Mouse (Mus musculus): Measurements from ENCODE around the gene Trim31. TPM values are rescaled to one million over a fixed set of nuclear protein-coding genes. Genes with fewer than 3 reads are reported as not detected.

Trim31 gene
- polyA plus RNA-seq (2017; shearing (Covaris generic)): not detected

DNA sequence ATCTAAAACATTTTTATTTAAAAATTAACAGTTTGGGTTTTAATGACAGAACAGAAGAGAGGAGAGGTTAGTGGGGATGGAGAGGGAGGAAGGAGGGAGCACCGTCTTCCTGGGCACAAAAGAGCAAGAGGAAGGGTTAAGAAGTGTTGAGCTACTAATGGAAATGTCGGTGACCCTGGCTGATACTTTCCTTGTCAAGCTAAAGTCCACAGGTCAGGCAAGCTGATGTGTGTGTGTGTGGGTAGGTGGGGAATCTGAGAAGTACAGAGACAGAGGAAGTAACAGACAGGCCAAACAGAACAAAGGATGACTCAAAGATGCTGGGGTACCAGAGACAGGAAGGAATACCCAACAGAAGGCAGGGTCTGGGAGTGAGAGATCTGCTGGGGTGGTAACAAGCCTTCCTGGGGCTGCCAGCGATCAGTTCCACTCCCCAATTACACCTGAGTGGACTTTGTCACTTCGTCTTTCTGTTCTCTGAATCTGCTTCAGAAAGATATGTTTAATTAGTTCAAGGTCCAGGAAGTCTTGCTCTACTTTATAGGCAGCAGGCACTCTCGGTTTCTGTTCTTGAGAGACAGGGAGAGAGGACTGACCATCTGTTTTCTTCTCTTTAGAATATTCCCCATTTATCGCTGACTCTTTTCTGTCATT, at the start of gene Trim31:
Trim31 (plus strand) TSS at position 567 of the 654 bp plus-strand sequence.

DNA sequence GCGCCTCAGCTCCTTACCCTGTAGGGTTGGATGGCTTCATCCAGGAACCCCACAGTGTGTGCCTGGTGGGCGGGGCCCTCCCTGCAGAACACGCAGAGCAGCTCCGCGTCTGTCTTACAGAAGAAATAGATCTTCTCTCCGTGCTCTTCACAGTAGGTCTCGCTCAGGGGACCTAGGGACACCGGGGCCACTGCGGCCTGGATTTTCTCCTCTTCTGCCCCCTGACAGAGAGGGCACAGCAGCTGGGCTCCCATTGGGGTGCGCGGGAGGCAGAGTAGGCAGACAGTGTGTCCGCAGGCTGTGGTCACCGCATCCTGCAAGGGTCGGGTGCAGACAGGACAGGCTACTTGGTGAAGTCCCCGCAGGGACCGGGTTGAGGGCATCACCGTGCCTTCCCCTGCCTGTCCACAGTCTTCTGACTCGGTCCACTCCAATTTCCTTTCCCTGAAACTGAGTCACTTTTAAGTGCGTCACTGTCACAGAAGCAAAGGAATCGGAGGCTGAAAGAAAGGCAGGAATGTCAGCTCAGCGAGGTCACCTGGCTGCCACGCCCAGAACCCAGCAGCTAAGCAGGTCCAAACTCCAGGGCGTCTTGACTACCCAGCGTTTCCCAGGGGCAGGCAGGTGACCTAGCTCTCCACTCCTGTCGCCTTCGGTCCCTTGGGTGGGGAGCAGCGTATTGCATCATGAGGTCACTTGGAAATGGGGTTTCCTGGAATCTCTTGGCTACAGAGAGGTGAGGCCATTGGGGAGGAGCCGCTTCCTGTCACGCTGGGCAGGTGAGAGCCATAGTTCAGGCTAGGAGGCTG, 31.0 kb upstream of the Trim31 start, which contains the start of gene Trim15:
Trim15 (minus strand) TSS at position 492 of the 809 bp plus-strand sequence.

DNA sequence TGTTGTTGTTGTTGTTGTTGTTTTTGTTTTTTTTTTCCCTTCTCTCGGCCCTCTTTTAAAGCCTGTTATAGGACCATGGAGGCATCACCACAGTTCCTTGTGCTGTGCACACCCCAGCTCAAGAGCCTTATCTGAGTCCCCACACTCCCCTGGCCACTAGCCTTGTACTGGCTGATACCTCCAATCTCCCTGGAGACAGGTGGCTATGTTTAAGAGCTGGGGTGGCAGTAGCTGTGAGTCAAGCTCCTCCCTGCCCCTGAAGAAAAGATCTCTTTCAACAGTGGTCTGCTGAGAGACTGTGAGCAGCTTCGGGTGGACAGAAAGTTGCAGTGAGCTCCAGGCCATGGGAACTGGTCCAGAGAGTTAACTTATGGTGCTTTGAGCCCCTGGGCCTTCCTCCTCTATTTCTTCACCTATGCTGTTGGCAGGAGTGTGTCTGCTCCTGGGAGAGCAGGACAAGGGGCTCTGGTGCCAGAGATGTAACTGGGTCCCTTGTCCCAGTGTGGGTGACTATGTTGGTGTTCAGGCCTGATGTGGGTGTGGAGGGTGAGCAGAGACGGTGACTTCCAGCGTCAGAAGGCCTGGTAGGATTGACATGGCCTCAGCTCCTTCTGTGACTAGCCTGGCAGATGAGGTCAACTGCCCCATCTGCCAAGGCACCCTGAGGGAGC, 28.5 kb upstream of the Trim31 start, which contains the start of gene Trim10:
Trim10 (plus strand) TSS at position 291 of the 671 bp plus-strand sequence.

DNA sequence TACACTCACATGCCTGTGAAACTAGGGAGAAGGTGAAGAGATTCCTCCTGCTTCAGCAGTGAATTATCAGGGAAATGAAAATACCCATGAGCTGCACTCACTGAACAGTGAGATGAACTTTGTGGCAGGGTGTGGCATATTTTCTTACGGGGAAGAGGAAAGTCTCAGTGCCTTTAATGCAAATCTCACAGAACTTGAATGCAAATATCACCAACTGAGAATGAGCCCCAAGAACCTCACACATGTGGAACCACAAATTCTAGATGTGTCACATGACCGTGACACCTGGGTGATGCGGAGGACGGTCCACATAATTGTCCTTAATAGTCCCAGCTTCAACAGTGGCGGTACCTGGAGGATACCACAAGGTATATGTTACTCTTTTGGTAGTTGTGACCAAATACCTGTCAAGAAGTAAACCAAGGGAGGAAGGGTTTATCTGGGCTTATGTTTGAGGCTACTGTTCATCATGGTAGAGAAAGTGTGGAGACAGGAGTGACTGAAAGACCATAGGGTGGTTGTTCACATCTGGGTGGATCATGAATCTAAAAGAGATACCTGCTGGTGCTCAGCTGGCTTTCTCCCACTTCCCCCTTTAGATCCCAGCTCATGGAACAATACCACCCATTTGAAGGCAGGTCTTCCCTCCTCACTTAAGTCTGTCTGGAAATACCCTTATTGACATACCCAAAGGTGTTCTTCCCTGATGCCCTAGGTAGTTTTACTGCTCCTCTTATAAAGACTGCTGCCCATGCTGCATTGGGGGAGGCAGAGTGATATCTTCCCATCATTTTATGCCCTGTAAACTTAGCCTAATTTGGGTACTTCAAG, 7.6 kb upstream of the Trim31 start, which contains the start of gene Trim40:
Trim40 (minus strand) TSS at position 51 of the 831 bp plus-strand sequence.

DNA sequence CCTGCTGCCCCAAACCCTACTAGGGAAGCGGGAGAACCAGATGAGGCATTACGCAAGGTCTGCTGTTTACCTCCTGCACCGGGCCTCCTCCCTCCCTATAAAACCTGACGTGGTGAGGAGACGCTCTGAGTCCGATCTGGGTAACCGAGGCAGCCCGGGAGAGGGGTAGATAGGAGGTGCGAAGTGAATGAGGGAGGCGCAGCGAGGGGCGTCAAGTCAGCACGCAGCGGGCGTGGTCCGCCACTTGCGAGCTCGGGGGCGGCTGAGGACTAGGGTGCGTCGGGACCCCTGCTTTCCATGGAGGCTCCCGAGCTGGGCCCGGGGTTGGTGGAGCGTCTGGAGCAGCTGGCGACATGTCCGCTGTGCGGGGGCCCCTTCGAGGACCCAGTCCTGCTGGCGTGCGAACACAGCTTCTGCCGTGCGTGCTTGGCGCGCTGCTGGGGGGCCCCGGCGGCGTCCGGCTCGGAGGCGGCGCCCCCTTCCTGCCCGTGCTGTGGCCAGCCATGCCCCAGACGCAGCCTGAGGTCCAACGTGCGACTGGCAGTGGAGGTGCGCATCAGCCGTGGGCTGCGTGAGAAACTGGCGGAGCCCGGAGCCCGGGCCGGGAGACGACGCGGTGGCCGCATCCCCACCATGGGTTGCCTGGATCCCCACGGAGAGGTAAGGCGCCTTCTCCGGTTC, 45.0 kb downstream of the Trim31 start, which contains the start of gene Rnf39:
Rnf39 (plus strand) TSS at position 128 of the 681 bp plus-strand sequence.

DNA sequence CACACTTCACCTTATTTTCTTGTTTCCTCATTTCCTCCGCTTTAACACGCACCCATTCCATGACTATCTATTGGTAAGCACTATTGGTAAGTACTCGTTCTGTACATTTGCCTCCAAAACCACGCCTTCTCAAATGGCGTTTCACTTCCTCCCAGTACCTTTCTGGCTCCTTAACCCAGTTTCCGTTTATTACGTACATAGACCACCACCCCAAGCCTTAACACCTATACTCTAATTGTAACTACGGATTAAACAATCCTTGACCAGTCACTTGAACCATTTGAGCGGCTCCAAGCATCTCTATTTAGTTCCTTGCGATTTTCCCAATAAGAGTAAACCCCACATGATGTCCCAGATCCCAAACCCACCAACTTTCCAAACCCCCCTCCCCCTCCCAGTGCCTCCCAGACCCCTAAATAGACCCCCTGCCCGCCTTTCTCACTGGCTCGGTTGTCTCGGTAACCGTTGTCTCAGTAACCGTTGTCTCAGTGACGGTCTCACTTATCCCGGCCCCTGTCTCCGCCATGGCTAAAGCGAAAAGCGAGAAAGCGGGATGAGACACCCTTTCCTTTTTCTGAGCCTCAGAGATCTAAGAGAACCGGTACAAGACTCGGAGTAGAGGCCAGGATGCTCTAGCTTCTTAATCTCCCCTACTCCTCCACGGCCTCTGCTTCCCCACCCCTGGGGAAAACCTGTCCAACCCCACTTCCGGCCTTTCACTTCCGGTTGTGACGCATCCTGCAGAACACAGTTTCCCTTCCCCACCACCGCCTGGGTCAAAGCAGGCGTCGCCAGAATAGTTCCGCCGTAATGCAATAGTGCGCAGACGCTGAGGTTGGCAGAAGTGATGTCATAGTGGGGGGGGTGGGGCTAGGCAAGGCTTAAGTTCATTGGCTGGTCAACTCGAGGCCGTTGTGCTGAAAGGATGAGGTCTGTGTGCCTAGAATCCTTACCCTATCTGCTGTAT, 53.3 kb downstream of the Trim31 start, which contains the start of gene Ppp1r11:
Ppp1r11 (minus strand) TSS at position 761 of the 967 bp plus-strand sequence.

DNA sequence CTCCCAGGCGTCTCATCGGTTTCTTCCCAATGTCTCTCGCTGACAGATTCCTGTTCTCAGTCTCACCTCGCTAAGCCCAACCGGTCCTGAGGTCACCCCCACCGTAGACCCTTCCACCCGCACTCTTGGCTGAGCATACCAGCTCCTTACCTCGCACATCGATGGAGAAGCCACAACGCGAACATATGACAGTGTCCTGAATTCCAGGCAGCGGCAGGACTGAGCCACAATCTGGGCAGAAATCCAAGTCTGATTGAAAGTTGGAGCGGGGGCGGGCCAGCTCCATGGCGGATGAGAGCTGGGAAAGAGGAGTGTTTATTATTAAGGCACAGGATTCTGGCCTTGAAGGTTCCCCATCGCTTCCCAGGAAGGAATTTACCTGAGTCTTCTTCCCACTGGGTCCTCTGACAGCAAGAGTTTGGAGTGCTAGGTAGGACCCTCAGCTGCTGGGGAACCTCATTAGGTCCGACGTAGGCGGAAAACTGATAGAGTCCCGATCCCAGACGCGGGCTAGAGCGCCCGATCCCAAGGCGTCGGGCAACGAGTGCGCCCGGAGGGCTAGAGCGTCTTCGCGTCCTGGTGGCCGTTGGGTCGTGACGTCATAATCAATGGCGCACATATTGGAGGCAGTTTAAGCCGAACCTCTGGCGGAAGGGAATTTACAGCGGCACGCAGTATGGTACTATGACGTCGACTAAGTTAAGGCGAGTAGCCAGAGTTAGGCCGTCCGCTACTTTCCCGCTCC, 60.3 kb downstream of the Trim31 start, which contains the start of the genes Znrd1 and Znrd1as:
Znrd1 (minus strand) TSS at position 561 of the 745 bp plus-strand sequence.
Znrd1as (plus strand) TSS at position 594 of the 745 bp plus-strand sequence.

Other genes with a start within 250 kb of the Trim31 start
- not detected for gene H2-M1, start 225.9 kb upstream of the Trim31 start, polyA plus RNA-seq (2017; shearing (Covaris generic))
- not detected for gene H2-M10.5, start 125.2 kb upstream of the Trim31 start, polyA plus RNA-seq (2017; shearing (Covaris generic))
- gene H2-M10.6, start 85.9 kb upstream of the Trim31 start, polyA plus RNA-seq (2017; shearing (Covaris generic)): not detected
- 139 TPM for gene Trim26, start 61.0 kb upstream of the Trim31 start, polyA plus RNA-seq (2017; shearing (Covaris generic))
- gene Trim15, start 30.9 kb upstream of the Trim31 start, polyA plus RNA-seq (2017; shearing (Covaris generic)): not detected
- not detected for gene Trim10, start 28.5 kb upstream of the Trim31 start, polyA plus RNA-seq (2017; shearing (Covaris generic))
- not detected for gene Trim40, start 8.0 kb upstream of the Trim31 start, polyA plus RNA-seq (2017; shearing (Covaris generic))
- gene Rnf39, start 44.8 kb downstream of the Trim31 start, polyA plus RNA-seq (2017; shearing (Covaris generic)): 2.3 TPM
- gene Ppp1r11, start 53.6 kb downstream of the Trim31 start, polyA plus RNA-seq (2017; shearing (Covaris generic)): 312 TPM
- 146 TPM for gene Znrd1, start 60.4 kb downstream of the Trim31 start, polyA plus RNA-seq (2017; shearing (Covaris generic))
- gene Znrd1as, start 60.5 kb downstream of the Trim31 start, polyA plus RNA-seq (2017; shearing (Covaris generic)): 2.4 TPM
- not detected for gene 2410137M14Rik, start 83.1 kb downstream of the Trim31 start, polyA plus RNA-seq (2017; shearing (Covaris generic))
- gene H2-M5, start 91.4 kb downstream of the Trim31 start, polyA plus RNA-seq (2017; shearing (Covaris generic)): 0.21 TPM
- gene Zfp57, start 103.0 kb downstream of the Trim31 start, polyA plus RNA-seq (2017; shearing (Covaris generic)): not detected
- gene Mog, start 125.3 kb downstream of the Trim31 start, polyA plus RNA-seq (2017; shearing (Covaris generic)): not detected
- 12.6 TPM for gene Gabbr1, start 147.8 kb downstream of the Trim31 start, polyA plus RNA-seq (2017; shearing (Covaris generic))
- gene Olfr90, start 190.4 kb downstream of the Trim31 start, polyA plus RNA-seq (2017; shearing (Covaris generic)): 0.17 TPM
- gene Olfr91, start 200.2 kb downstream of the Trim31 start, polyA plus RNA-seq (2017; shearing (Covaris generic)): not detected
- gene Olfr92, start 222.0 kb downstream of the Trim31 start, polyA plus RNA-seq (2017; shearing (Covaris generic)): not detected

All from effector memory CD4-positive, alpha-beta T cell, adult 7 months (primary cell).